Mouse (Mus musculus): ENCODE results near the gene Psme1.
A peak's percentile ranks its signal among the peaks of the same experiment; 100 is the strongest.

Psme1 gene

DNA sequence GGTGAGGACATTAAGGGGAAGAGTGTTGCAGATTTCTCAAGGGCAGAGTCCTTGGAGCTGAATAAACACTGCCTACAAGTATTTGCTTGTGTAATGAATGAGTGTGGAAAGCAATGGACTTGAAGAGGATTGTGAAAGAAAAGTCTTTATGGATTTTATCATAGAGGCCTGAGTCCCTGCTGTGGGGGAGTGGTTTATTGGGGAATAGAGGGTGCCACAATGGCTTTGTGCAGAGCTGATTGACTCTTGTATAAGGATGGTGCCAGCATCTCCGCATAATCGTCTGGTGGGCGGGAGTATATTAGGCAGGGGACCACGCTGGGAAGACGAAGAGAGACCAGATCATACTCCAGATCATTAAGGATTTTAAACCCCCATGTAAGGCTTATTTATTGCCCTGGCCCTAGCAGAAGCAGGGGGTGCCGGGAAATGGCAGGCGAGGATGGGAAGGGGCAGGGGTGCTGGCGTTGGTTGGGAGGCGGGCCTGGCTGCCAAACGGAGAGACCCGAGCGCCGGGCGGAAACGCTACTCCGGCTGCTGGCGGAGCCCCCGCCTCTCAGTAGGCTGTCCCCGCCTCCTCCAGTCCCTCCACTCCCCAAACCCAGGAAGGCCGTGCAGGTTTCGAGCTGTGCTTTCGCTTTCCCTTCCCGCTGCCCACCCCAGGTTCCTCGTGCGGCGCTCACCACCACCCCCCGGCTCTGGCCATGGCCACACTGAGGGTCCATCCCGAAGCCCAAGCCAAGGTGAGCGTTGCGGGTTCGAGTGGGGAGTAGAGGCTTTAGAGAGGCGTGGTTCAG, at the start of gene Psme1:
TSS of gene Psme1 (plus strand) at position 253 of the 797 bp plus-strand sequence.
- peak; percentile 93 for DNase-seq

GRCm38 (mm10) chr14:55536116-55536745, 41.7 kb upstream of the Psme1 start:
- peak; percentile 66 for DNase-seq

DNA sequence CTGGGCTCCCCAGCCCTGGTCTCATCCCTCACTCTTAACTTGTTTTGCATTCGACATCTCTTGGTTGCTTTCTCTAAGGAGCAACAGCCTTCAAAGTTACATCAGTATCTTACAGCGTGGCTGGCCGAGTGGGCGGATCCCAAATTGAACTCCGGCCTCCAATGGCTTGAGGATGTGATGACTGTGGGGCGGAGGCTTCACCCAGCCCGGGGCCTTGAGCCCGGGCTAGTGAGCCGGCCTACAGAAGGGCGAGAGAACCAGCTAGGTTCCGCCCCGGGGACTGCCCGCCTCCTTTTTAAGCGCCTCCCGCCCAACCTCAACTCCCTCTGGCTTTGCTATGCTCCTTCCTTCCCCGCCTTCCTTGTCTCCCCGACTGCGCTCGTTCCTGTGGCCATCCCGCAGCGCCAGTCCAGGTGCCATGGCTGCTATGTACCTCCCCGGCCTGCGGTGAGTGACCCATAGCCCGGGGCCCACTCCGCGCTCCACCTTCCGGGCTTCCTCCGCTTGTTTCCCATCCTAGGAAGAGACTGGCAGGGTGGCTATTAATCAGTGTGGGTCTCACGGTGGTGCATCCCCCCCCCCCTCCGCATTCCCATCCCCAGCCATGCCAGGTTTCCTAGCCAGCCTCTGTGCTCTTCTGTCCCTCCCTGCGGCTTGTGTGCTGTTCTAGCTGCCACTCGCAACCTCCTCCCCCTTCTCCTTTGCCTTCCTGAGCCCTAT, 37.7 kb upstream of the Psme1 start, which contains the start of gene Pck2:
TSS of gene Pck2 (plus strand) at position 200 of the 720 bp plus-strand sequence.
- peak; percentile 96 for DNase-seq

DNA sequence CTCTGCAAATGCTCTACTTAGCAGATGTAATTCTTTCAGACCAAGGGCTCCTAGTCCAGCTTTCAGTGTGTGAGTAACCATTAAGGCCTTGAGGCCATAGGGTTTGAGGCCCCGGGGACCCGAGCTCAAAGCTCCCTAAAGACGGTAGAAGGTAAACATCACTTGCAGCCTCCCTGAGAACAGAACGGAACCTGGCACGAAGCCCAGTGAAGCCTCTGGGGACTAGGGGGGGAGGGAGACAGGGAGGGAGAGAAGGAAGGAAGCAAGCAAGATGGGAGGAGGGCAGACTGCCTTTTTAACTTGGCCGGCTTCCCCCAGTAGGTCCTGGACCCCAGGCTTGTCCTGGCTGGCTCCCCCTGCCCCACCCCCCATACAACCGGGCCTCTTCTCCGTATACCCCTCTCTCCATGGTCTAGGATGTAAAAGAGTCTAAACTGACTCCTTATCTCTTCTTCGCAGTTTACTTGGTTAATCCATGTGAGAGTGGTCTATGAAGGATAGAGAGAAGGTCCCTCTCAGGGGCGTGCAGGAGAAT, 37.1 kb upstream of the Psme1 start:
- peak; percentile 93 for DNase-seq

DNA sequence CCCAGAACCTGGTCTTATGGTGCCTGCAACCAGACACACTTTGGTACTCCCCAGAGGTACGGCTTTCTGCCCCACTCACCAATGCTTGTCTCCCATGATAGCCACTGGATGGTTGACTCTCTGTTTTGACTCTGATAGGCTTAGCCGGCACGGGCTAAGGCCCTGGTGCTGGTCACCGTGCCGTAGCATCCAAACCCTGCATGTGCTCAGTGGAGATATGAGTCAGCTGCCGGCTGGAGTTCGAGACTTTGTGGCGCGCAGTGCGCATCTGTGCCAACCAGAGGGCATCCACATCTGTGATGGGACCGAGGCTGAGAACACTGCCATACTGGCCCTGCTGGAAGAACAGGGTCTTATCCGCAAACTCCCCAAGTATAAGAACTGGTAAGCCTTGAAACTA, 35.7 kb upstream of the Psme1 start:
- DNase-seq, result no peak

GRCm38 (mm10) chr14:55544334-55544733, 33.6 kb upstream of the Psme1 start:
- DNase-seq, result no peak

GRCm38 (mm10) chr14:55550191-55550590, 27.7 kb upstream of the Psme1 start:
- DNase-seq, result no peak

DNA sequence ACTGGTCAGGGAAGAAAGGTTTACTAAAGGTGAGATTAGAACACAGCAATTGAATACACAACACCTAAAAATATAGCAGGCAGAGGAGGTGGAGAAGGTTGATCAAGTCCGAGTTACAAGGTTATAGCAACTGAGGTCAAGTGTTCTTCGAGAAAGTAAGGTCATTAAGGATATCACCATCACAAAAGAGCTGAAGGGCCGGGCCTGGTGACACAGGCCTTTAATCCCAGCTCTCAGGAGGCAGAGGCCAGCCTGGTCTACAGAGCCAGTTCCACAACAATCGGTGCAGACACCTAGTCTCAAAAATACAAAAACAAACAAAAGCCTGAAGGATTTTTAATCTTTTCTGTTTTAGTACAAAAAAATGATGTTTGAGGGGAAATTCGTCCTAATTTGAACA, 26.6 kb upstream of the Psme1 start:
- no peak for DNase-seq

- no peak for DNase-seq
Observed at GRCm38 (mm10) chr14:55551794-55552193, 26.1 kb upstream of the Psme1 start.

DNA sequence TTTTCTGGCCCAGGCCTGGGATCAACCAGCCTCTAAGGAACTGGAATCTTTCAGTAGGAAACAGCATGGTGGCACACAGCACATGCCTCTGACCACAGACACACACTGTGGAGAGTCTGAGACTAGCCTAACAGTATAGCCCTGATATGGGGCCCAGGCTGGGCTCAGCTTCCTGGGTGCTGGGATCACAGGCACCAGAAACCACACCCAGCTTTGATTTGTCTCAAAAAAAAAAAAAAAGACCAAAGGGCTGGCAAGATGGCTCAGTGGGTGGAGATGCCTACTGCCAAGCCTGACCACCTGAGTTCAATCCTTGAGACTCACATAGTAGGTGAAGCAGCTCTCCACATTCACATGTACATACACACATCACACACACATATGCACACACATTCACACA, 23.3 kb upstream of the Psme1 start:
- DNase-seq, result no peak

GRCm38 (mm10) chr14:55555788-55556187, 22.1 kb upstream of the Psme1 start:
- no peak for DNase-seq

DNA sequence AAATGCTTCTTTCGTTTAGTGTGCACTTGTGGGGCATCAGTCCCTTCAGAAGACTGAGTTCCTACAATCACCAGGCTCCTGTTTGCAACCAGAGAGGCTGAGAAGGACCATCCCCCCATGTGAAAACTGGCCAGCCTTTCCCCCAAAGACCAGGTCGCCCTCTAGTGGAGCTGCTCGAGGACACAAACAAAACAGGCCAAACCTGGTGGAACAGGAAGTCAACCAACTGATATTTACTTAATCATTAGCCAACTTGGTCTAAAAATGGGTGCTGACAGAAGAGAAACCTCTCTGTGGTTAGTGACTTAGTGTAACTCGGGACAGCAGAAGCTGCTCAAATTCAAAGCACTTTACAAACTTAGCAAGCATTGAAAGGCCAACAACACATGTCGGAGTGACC, 20.9 kb upstream of the Psme1 start:
- DNase-seq, result peak; percentile 96

DNA sequence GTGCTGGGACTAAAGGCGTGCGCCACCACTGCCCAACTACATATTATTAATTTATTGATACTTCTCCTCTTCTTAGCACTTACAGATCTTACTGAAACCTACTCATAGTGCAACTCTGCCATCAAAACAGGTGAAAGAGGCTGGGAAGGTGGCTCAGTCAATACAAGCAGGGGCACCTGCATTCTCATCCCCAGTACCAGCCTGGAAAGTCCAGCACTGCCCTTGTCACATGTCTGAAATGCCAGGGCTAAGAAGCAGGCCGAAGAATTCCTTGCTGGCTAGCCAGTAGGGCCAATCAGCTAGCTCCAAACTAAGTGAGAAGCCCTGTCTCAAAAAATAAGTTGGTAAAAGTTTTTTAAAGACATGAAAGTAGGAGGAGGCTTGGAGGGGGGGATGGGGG, 20.3 kb upstream of the Psme1 start:
- DNase-seq, result no peak

DNA sequence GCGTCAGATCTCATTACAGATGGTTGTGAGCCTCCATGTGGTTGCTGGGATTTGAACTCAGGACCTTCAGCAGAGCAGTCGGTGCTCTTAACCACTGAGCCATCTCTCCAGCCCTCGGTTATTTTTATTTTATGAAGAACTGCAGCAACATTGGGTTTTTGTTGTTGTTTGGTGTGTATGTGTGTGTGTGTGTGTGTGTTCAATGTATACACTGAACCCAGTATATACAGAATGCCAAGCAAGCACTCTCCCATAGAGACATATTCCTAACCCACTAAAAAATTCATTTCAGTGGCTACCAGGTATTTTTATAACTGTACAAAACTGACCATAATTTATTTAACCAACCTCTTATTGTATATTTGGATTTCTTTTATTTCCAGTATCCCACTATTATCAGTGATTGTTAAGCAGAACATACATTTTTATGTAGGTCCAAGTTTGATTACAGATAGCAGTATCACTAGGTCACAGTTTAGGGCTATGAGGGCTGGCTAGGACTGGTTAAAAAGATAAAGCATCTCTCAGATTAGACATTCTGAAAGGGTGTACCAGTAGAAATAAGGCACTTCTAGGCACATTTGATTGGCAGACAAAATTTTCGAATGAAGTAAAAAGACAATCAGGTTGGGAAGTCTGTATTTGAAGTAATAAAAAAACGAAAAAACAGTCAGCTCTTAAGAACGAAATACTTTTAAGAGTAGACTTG, 19.0 kb upstream of the Psme1 start:
- DNase-seq, result no peak

GRCm38 (mm10) chr14:55559799-55560201, 18.1 kb upstream of the Psme1 start, which contains the start of gene Dcaf11:
Gene Dcaf11, plus strand, starts transcription at chr14:55560006.
- DNase-seq, result peak; percentile 95

GRCm38 (mm10) chr14:55560202-55561073, 17.5 kb upstream of the Psme1 start, which contains the start of gene A730061H03Rik:
Gene A730061H03Rik, minus strand, starts transcription at chr14:55560406.
- peak; percentile 99 for DNase-seq

DNA sequence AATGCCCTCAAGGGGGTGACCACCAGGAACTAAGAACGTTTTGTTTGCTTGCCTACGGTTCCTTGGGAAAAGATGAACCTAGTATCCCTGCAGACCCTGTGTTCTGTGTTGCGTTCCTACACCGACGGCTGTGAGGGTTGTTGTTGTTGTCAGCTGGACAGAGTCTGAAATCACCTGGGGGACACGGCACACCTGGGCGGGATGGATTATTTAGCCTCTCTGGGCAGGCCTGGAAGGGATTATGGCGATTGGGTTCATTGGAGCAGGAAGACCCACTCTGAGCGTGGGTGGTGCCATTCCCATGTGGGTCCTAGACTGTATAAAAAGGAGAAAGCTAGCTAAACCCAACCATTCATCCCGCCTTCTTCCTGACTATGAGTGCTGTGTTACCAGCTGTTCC, 16.1 kb upstream of the Psme1 start:
- DNase-seq, result no peak

- DNase-seq, result no peak
Observed at GRCm38 (mm10) chr14:55563249-55563648, 14.7 kb upstream of the Psme1 start.

DNA sequence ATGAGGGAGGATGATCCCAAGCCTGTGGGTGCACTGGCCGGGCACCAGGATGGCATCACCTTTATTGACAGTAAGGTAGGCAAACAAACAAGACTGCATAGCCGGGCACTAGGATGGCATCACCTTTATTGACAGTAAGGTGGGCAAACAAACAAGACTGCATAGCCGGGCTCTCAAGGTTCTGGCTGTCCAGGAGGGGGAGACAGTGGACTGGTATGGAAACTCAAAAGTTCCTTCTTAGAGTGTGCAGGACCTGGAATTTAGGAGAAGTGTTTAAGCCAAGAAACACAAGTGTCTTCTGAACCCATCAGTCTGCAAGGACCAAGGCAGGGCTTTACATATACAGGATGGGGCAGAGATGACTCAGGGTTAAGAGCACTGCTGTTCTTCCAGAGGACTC, 12.2 kb upstream of the Psme1 start:
- DNase-seq, result no peak

GRCm38 (mm10) chr14:55567496-55567895, 10.4 kb upstream of the Psme1 start:
- no peak for DNase-seq

DNA sequence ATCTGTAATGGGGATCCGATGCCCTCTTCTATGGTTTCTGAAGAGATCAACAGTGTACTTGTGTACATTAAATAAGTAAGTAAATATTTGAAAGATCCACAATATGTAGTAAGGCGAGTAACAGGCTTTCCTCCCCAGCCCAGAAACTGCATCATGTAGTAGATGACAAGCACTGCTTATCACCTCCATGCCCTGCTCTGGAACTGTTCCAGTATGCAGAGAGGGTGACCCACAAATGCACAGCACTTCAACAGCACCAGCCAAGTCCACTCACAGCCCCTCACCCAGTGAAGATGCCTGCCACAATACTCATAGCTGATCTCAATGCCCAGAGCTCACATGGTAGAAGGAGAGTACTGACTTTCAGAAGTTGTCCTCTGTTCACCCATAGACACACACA, 7.3 kb upstream of the Psme1 start:
- no peak for DNase-seq

DNA sequence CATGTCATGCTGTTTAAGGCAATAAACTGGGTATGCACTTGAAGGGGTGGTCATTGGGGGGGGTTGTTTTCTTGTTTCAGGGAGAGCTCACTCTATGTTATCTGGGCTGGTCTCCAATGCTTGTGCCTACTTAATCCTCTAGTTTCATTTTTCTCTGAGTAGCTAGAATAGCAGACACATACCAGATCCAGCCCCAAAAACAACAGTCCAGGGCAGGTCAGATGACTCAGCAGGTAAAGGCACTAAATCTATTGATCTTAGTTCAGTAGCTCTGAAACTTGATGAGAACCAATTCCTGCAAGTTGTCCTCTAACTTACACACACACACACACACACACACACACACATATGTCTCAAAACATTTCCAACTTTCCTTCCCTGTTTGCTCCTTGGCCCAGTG, 6.2 kb upstream of the Psme1 start:
- no peak for DNase-seq
